Mouse (Mus musculus): ENCODE data around the gene Wfdc18. TPM values are rescaled to one million over a fixed set of nuclear protein-coding genes. Genes with fewer than 3 reads are reported as not detected.
A peak's percentile ranks its signal among the peaks of the same experiment; 100 is the strongest.

Wfdc18 gene
- total RNA-seq, 2 experiments from 2014 or later = 2.3 TPM

- Histone ChIP-seq H3K4me3 (no peak overlapping the region), H3K27ac (no peak overlapping the region)
- intact Hi-C loops (cut with DNase I) = no loop called here
- DNase-seq (ENCODE audit: extremely low spot score in 1 of 2, low spot score in 2 of 2) = no peak
- peak; percentile 56 for TF ChIP-seq CTCF (IDR thresholded peaks at IDR 0.05)
Measured at GRCm38 (mm10) chr11:83728757-83729432, 20.1 kb downstream of the Wfdc18 start.

- no peak for TF ChIP-seq CTCF (IDR thresholded peaks at IDR 0.05)
- intact Hi-C loops (cut with DNase I) = no loop called here
- Histone ChIP-seq H3K4me3 (no peak overlapping the region), H3K27ac (no peak overlapping the region)
- DNase-seq (ENCODE audit: extremely low spot score in 1 of 2, low spot score in 2 of 2) = no peak
Measured at GRCm38 (mm10) chr11:83731116-83731515, 22.3 kb downstream of the Wfdc18 start.

- no peak overlapping the region for H3K4me3 ChIP-seq
- intact Hi-C loops (cut with DNase I) = no loop called here
- TF ChIP-seq CTCF (IDR thresholded peaks at IDR 0.05) = no peak
- DNase-seq (ENCODE audit: extremely low spot score in 1 of 2, low spot score in 2 of 2) = no peak
- H3K27ac ChIP-seq = no peak overlapping the region
Measured at GRCm38 (mm10) chr11:83733071-83733640, 24.3 kb downstream of the Wfdc18 start.

- no peak for DNase-seq (ENCODE audit: extremely low spot score in 1 of 2, low spot score in 2 of 2)
- TF ChIP-seq CTCF (IDR thresholded peaks at IDR 0.05) = no peak
- no peak overlapping the region for H3K27ac ChIP-seq
- H3K4me3 ChIP-seq = no peak overlapping the region
- intact Hi-C loops (cut with DNase I) = no loop called here
Measured at GRCm38 (mm10) chr11:83734215-83734614, 25.4 kb downstream of the Wfdc18 start.

- intact Hi-C loops (cut with DNase I) = loop anchor here (5.0 kb wide), 1 partner anchor 99 kb away; no protein-coding TSS in a partner anchor
- TF ChIP-seq CTCF (IDR thresholded peaks at IDR 0.05) = no peak
- Histone ChIP-seq H3K27ac (no peak overlapping the region), H3K4me3 (no peak overlapping the region)
- no peak for DNase-seq (ENCODE audit: extremely low spot score in 1 of 2, low spot score in 2 of 2)
Measured at GRCm38 (mm10) chr11:83735881-83736280, 27.1 kb downstream of the Wfdc18 start.

GRCm38 (mm10) chr11:83737109-83737558, 28.3 kb downstream of the Wfdc18 start:
- no peak overlapping the region for H3K27ac ChIP-seq
- DNase-seq (ENCODE audit: extremely low spot score in 1 of 2, low spot score in 2 of 2) = no peak
- TF ChIP-seq CTCF (IDR thresholded peaks at IDR 0.05) = no peak
- no peak overlapping the region for H3K4me3 ChIP-seq
- intact Hi-C loops (cut with DNase I) = loop anchor here (5.0 kb wide), 1 partner anchor 100 kb away; no protein-coding TSS in a partner anchor

- TF ChIP-seq CTCF (IDR thresholded peaks at IDR 0.05) = peak; percentile 93
- DNase-seq (ENCODE audit: extremely low spot score in 1 of 2, low spot score in 2 of 2) = peak; percentile 69 to 82
- Histone ChIP-seq H3K27ac (no peak overlapping the region), H3K4me3 (no peak overlapping the region)
- intact Hi-C loops (cut with DNase I) = loop anchor here (1.0 to 5.0 kb wide), 3 partner anchors 102 to 299 kb away; no protein-coding TSS in a partner anchor
Measured at GRCm38 (mm10) chr11:83739241-83739640, 30.4 kb downstream of the Wfdc18 start.

GRCm38 (mm10) chr11:83740443-83740991, 31.7 kb downstream of the Wfdc18 start:
- DNase-seq (ENCODE audit: extremely low spot score in 1 of 2, low spot score in 2 of 2) = no peak
- TF ChIP-seq CTCF (IDR thresholded peaks at IDR 0.05) = no peak
- H3K4me3 ChIP-seq = no peak overlapping the region
- no peak overlapping the region for H3K27ac ChIP-seq
- intact Hi-C loops (cut with DNase I) = no loop called here

GRCm38 (mm10) chr11:83741841-83742240, 33.0 kb downstream of the Wfdc18 start:
- intact Hi-C loops (cut with DNase I) = no loop called here
- DNase-seq (ENCODE audit: extremely low spot score in 1 of 2, low spot score in 2 of 2) = no peak
- no peak overlapping the region for H3K27ac ChIP-seq
- no peak for TF ChIP-seq CTCF (IDR thresholded peaks at IDR 0.05)
- no peak overlapping the region for H3K4me3 ChIP-seq

- intact Hi-C loops (cut with DNase I) = no loop called here
- H3K4me3 ChIP-seq = no peak overlapping the region
- no peak overlapping the region for H3K27ac ChIP-seq
- DNase-seq (ENCODE audit: extremely low spot score in 1 of 2, low spot score in 2 of 2) = no peak
- TF ChIP-seq CTCF (IDR thresholded peaks at IDR 0.05) = no peak
Measured at GRCm38 (mm10) chr11:83742731-83743355, 34.0 kb downstream of the Wfdc18 start.

- Histone ChIP-seq H3K4me3 (no peak overlapping the region), H3K27ac (no peak overlapping the region)
- no peak for TF ChIP-seq CTCF (IDR thresholded peaks at IDR 0.05)
- no peak for DNase-seq (ENCODE audit: extremely low spot score in 1 of 2, low spot score in 2 of 2)
- intact Hi-C loops (cut with DNase I) = no loop called here
Measured at GRCm38 (mm10) chr11:83743525-83743924, 34.7 kb downstream of the Wfdc18 start.

GRCm38 (mm10) chr11:83746152-83746551, 37.3 kb downstream of the Wfdc18 start:
- DNase-seq (ENCODE audit: extremely low spot score in 1 of 2, low spot score in 2 of 2) = no peak
- intact Hi-C loops (cut with DNase I) = no loop called here
- Histone ChIP-seq H3K27ac (no peak overlapping the region), H3K4me3 (no peak overlapping the region)
- TF ChIP-seq CTCF (IDR thresholded peaks at IDR 0.05) = no peak
